Mouse (Mus musculus) brain, embryonic 14.5 days (tissue): ENCODE measurements around the gene Atn1. TPM values are rescaled to one million over a fixed set of nuclear protein-coding genes. Genes with fewer than 3 reads are reported as not detected.
A peak's percentile ranks its signal among the peaks of the same experiment; 100 is the strongest.

ENCODE experiments used
- DNase-seq: peaks from one replicate; pipeline ENCODE4 v3.0.0-alpha.2; 2011; ENCODE audit warnings: low read depth
- CTCF ChIP-seq: fragments of 200-500 bp; IDR thresholded peaks from 2 replicates; pipeline ENCODE4 v1.5.1; 2012; ENCODE audit warnings: inconsistent platforms, mild to moderate bottlenecking, moderate library complexity, borderline replicate concordance; ENCODE audit not compliant: insufficient read depth, insufficient read length; ENCODE audit errors: extremely low read depth
- POLR2A ChIP-seq: fragments of 200-500 bp; IDR thresholded peaks from 2 replicates; pipeline ENCODE4 v1.6.1; 2012; ENCODE audit warnings: mild to moderate bottlenecking, inconsistent platforms, borderline replicate concordance; ENCODE audit not compliant: poor library complexity, insufficient read depth, insufficient read length, severe bottlenecking; ENCODE audit errors: extremely low read depth
- polyA plus RNA-seq: library from polyadenylated mRNA; depleted of rRNA; stranded (reverse); fragments of >200 nt; gene quantifications from 2 replicates; pipeline ENCODE4 v1.2.3, GENCODE M21; 2012

Gene Atn1
- polyA plus RNA-seq, 1 experiment, result 136 TPM

GRCm38 (mm10) chr6:124758849-124759232 is 2.5 kb upstream of the Atn1 start:
- no peak for DNase-seq
- no peak for TF ChIP-seq CTCF
- TF ChIP-seq POLR2A, result no peak

- TF ChIP-seq CTCF (no peak), POLR2A (no peak)
- peak; percentile 89 for DNase-seq
Measured at GRCm38 (mm10) chr6:124757909-124758848, 1.9 kb upstream of the Atn1 start.

GRCm38 (mm10) chr6:124757351-124757880 is 1.1 kb upstream of the Atn1 start:
- no peak for DNase-seq
- TF ChIP-seq CTCF, result no peak
- no peak for TF ChIP-seq POLR2A

GRCm38 (mm10) chr6:124756652-124757350 is 477 bp upstream of the Atn1 start:
- DNase-seq, result peak; percentile 93
- no peak for TF ChIP-seq POLR2A
- TF ChIP-seq CTCF, result no peak

GRCm38 (mm10) chr6:124755306-124755705 is 1.0 kb downstream of the Atn1 start:
- no peak for DNase-seq
- TF ChIP-seq POLR2A (no peak), CTCF (no peak)

GRCm38 (mm10) chr6:124753861-124754260 is 2.5 kb downstream of the Atn1 start:
- TF ChIP-seq CTCF (no peak), POLR2A (no peak)
- no peak for DNase-seq

- no peak for DNase-seq
- TF ChIP-seq CTCF (no peak), POLR2A (no peak)
Measured at GRCm38 (mm10) chr6:124750405-124750804, 5.9 kb downstream of the Atn1 start.

GRCm38 (mm10) chr6:124746654-124747632 is 9.4 kb downstream of the Atn1 start:
- no peak for TF ChIP-seq POLR2A
- TF ChIP-seq CTCF, result no peak
- no peak for DNase-seq

- no peak for DNase-seq
- TF ChIP-seq CTCF (no peak), POLR2A (no peak)
Measured at GRCm38 (mm10) chr6:124746296-124746605, 10.1 kb downstream of the Atn1 start.

- DNase-seq, result peak; percentile 98
- TF ChIP-seq POLR2A (no peak; the same call in 1 of the 2 replicates), CTCF (peak; percentile 82)
Measured at GRCm38 (mm10) chr6:124745490-124746295, 10.6 kb downstream of the Atn1 start.

GRCm38 (mm10) chr6:124744755-124745321 is 11.5 kb downstream of the Atn1 start:
- TF ChIP-seq CTCF (no peak), POLR2A (no peak)
- DNase-seq, result no peak

- no peak for DNase-seq
- TF ChIP-seq POLR2A (no peak), CTCF (no peak)
Measured at GRCm38 (mm10) chr6:124743647-124744046, 12.7 kb downstream of the Atn1 start.
